Comparison of ENCODE assay signal across 8 mouse cellular contexts in the genomic region with DNA sequence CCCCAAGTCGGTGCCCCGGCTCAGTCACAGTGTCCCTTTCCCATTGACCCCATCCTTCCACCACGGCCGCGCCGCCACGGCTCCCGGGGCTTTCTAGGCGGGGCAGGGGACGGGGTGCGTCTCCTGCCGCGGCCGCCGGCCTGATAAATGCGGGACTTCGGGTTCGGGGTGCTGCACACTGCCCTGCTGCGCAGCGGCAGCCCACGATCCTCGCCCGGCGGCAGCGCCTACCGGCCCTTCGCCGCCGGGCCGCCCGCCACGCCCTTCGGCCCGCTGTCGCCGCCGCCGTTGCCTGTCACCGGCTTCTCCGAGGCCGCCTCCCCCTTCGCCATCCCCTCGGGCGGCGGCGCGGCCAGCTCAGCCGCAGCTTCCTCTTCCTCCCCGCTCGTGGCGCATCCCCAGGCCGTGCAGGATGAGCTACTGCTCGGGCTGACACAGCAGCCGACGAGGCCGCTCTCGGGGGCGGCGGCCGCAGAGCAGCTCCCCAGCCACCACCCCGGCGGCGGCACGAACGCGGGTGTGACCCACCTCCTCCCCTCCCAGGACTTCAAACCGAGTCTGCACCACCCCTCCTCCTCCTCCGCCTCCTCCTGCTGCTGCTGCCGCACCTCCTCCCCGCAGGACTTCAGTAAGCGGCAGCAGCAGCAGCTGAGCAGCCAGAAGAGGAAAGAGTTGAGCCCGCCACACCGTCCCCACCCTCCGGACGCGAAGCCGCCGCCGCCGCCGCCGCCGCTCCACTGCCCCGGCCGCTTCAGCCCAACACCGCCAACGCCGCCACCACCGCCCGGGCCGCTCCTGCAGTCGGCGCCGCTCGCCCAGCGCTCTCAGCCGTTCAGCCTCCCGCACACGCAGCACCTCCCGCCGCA. TPM values are rescaled to one million over a fixed set of nuclear protein-coding genes. Genes with fewer than 3 reads are reported as not detected.
DNase-seq lines count a peak whose midpoint lies in the region; ATAC-seq and TF ChIP-seq lines count a peak whose summit lies in the region.

No protein-coding gene starts in this region.

- peak overlapping the region; percentile 88 for H3K4me3 ChIP-seq in E14TG2a.4 (replicated peaks; ENCODE audit: low read length)
- H3K4me3 ChIP-seq in forebrain, embryonic 12.5 days (replicated peaks) = peak overlapping the region; percentile 90
- H3K4me3 ChIP-seq in heart, postnatal 0 days (ENCODE audit: low read depth, low read length) = peak overlapping the region; percentile 72
- H3K4me3 ChIP-seq in liver, postnatal 0 days (ENCODE audit: low read depth, low read length) = peak overlapping the region; percentile 77
- H3K4me3 ChIP-seq in neural tube, embryonic 14.5 days (ENCODE audit: low read depth, low read length) = peak overlapping the region; percentile 98
- peak overlapping the region; percentile 78 for H3K4me3 ChIP-seq in testis, adult 2 months (ENCODE audit: control insufficient read depth, low read depth, low read length)

- under 1% methylated on average over 85 of the region's 101 CpGs for WGBS in forebrain, embryonic 12.5 days
- WGBS in heart, postnatal 0 days = 0% methylated on average over 59 of the region's 101 CpGs
- under 1% methylated on average over 49 of the region's 101 CpGs for WGBS in liver, postnatal 0 days (ENCODE audit: insufficient replicate concordance)
- WGBS in neural tube, embryonic 14.5 days = 1% methylated on average over 76 of the region's 101 CpGs

- peak overlapping the region; percentile 89 for H3K9ac ChIP-seq in forebrain, embryonic 12.5 days
- peak overlapping the region; percentile 94 for H3K9ac ChIP-seq in heart, postnatal 0 days (replicated peaks; ENCODE audit: low read depth, low read length)
- peak overlapping the region; percentile 90 for H3K9ac ChIP-seq in liver, postnatal 0 days (replicated peaks)
- H3K9ac ChIP-seq in neural tube, embryonic 14.5 days (replicated peaks; ENCODE audit: low read depth, low read length) = peak overlapping the region; percentile 99

- H3K9me3 ChIP-seq in E14TG2a.4 (ENCODE audit: low read length) = no peaks in the 10 kb centered on the region
- no peaks in the 10 kb centered on the region for H3K9me3 ChIP-seq in forebrain, embryonic 12.5 days
- no peaks in the 10 kb centered on the region for H3K9me3 ChIP-seq in heart, postnatal 0 days (replicated peaks; ENCODE audit: control insufficient read depth, low read length)
- no peaks in the 10 kb centered on the region for H3K9me3 ChIP-seq in liver, postnatal 0 days (ENCODE audit: low read length)
- no peaks in the 10 kb centered on the region for H3K9me3 ChIP-seq in neural tube, embryonic 14.5 days (ENCODE audit: control insufficient read depth, low read length)

- TF ChIP-seq EP300 in heart, postnatal 0 days (IDR thresholded peaks at IDR 0.05; ENCODE audit: low read depth) = peak; percentile 70; the same call in 1 of the 2 replicates
- no peak for TF ChIP-seq EP300 in liver, postnatal 0 days (IDR thresholded peaks at IDR 0.05; ENCODE audit: low read depth)

- TF ChIP-seq POLR2A in testis, adult 2 months (IDR thresholded peaks at IDR 0.05; ENCODE audit: control insufficient read depth, low read depth, low read length) = peak; percentile 43; the same call in 1 of the 2 replicates

- peaks cover 15% of the 10 kb centered on the region for H3K4me1 ChIP-seq in E14TG2a.4 (replicated peaks; ENCODE audit: low read depth, low read length)
- peaks cover 6% of the 10 kb centered on the region for H3K4me1 ChIP-seq in forebrain, embryonic 12.5 days
- H3K4me1 ChIP-seq in heart, postnatal 0 days (ENCODE audit: control insufficient read depth, insufficient read depth) = peaks cover 3% of the 10 kb centered on the region; the same call in 1 of the 2 replicates
- H3K4me1 ChIP-seq in liver, postnatal 0 days (ENCODE audit: insufficient read depth) = peaks cover 3% of the 10 kb centered on the region; the same call in 1 of the 2 replicates
- H3K4me1 ChIP-seq in neural tube, embryonic 14.5 days (ENCODE audit: control insufficient read depth, insufficient read depth, low read length) = peaks cover 8% of the 10 kb centered on the region; the same call in 1 of the 2 replicates
- peaks cover 7% of the 10 kb centered on the region for H3K4me1 ChIP-seq in testis, adult 2 months (ENCODE audit: control insufficient read depth, insufficient read depth, low read length)

- peak; percentile 54 for ATAC-seq in cerebellum, adult (ENCODE audit: insufficient number of reproducible peaks, low FRiP score, low TSS enrichment)
- peak; percentile 58 for ATAC-seq in forebrain, embryonic 12.5 days (ENCODE audit: low FRiP score)
- peak; percentile 48 for ATAC-seq in heart, postnatal 0 days (ENCODE audit: insufficient read depth, low read depth)
- peak; percentile 51 for ATAC-seq in liver, postnatal 0 days
- peak; percentile 76 for ATAC-seq in neural tube, embryonic 14.5 days (ENCODE audit: low read depth)

- peak overlapping the region; percentile 92 for H3K4me2 ChIP-seq in forebrain, embryonic 12.5 days
- peak overlapping the region; percentile 65 for H3K4me2 ChIP-seq in heart, postnatal 0 days (ENCODE audit: low read depth, low read length)
- peak overlapping the region; percentile 88 for H3K4me2 ChIP-seq in liver, postnatal 0 days (ENCODE audit: low read depth, low read length)
- peak overlapping the region; percentile 68 for H3K4me2 ChIP-seq in neural tube, embryonic 14.5 days (ENCODE audit: low read depth, low read length)

- H3K27ac ChIP-seq in forebrain, embryonic 12.5 days = peak overlapping the region; percentile 97
- H3K27ac ChIP-seq in heart, postnatal 0 days (ENCODE audit: low read depth) = peak overlapping the region; percentile 99
- peak overlapping the region; percentile 99 for H3K27ac ChIP-seq in liver, postnatal 0 days (ENCODE audit: low read depth)
- peak overlapping the region; percentile 100 for H3K27ac ChIP-seq in neural tube, embryonic 14.5 days (ENCODE audit: low read depth, low read length)
- H3K27ac ChIP-seq in testis, adult 2 months (ENCODE audit: control insufficient read depth, insufficient read depth, low read depth, low read length) = peak overlapping the region; percentile 97

- peaks cover 31% of the 10 kb centered on the region for H3K27me3 ChIP-seq in E14TG2a.4 (ENCODE audit: insufficient read depth, low read length)
- H3K27me3 ChIP-seq in forebrain, embryonic 12.5 days = peaks cover 10% of the 10 kb centered on the region
- H3K27me3 ChIP-seq in heart, postnatal 0 days (ENCODE audit: control insufficient read depth, insufficient read depth, low read length) = no peaks in the 10 kb centered on the region
- peaks cover 6% of the 10 kb centered on the region; the same call in 1 of the 2 replicates for H3K27me3 ChIP-seq in liver, postnatal 0 days (ENCODE audit: insufficient read depth, low read length)
- no peaks in the 10 kb centered on the region for H3K27me3 ChIP-seq in neural tube, embryonic 14.5 days (ENCODE audit: control insufficient read depth, insufficient read depth, low read length)
- no peaks in the 10 kb centered on the region for H3K27me3 ChIP-seq in testis, adult 2 months (ENCODE audit: control insufficient read depth, insufficient read depth, low read length)

- H3K36me3 ChIP-seq in E14TG2a.4 (ENCODE audit: insufficient read depth, low read length) = no peaks in the 10 kb centered on the region
- H3K36me3 ChIP-seq in forebrain, embryonic 12.5 days (replicated peaks) = no peaks in the 10 kb centered on the region
- no peaks in the 10 kb centered on the region for H3K36me3 ChIP-seq in heart, postnatal 0 days (replicated peaks; ENCODE audit: control insufficient read depth, insufficient read depth, low read length)
- H3K36me3 ChIP-seq in liver, postnatal 0 days (replicated peaks; ENCODE audit: insufficient read depth, low read length) = 0 out of 2 replicates have a peak, but pooled peaks cover 3% of the 10 kb centered on the region
- no peaks in the 10 kb centered on the region for H3K36me3 ChIP-seq in neural tube, embryonic 14.5 days (ENCODE audit: control insufficient read depth, insufficient read depth, low read length)
- peaks cover 3% of the 10 kb centered on the region for H3K36me3 ChIP-seq in testis, adult 2 months (ENCODE audit: control insufficient read depth, insufficient read depth, low read length)

- peak; percentile 76 for DNase-seq in heart, postnatal 0 days (ENCODE audit: low spot score)
- peak; percentile 73 to 83 for DNase-seq in kidney, postnatal 4 days
- DNase-seq in liver, postnatal 0 days = peak; percentile 78

- no peak for TF ChIP-seq CTCF in E14TG2a.4 (conservative IDR thresholded peaks at IDR 0.05; ENCODE audit: low read length)
- TF ChIP-seq CTCF in heart, postnatal 0 days (IDR thresholded peaks at IDR 0.05; ENCODE audit: low read depth) = no peak
- no peak for TF ChIP-seq CTCF in liver, postnatal 0 days (IDR thresholded peaks at IDR 0.05; ENCODE audit: low read depth)
- no peak for TF ChIP-seq CTCF in testis, adult 2 months (IDR thresholded peaks at IDR 0.05; ENCODE audit: control insufficient read depth, insufficient read depth, insufficient replicate concordance, low read depth, low read length)

RNA-seq across cellular contexts. Expression of gene Cpeb2, which starts 0.6 kb away (rescaled TPM):
- 6.1 and 6.2 TPM in 2 replicates for polyA plus RNA-seq in forebrain, embryonic 12.5 days (2016; fragmentation: Nextera tagmentation; extraction: Ambion mirVana)
- 10.7 and 12.4 TPM in 2 replicates for total RNA-seq in heart, postnatal 0 days (2014; rRNA removed; ENCODE audit: low replicate concordance)
- 5.8 and 6.1 TPM in 2 replicates for polyA plus RNA-seq in heart, postnatal 0 days (2015; fragmentation: Nextera tagmentation; extraction: Ambion mirVana)
- polyA plus RNA-seq in liver, postnatal 0 days (2015; fragmentation: Nextera tagmentation; extraction: Ambion mirVana) = 2.5 and 3.2 TPM in 2 replicates
- polyA plus RNA-seq in neural tube, embryonic 14.5 days (2014; fragmentation: Nextera tagmentation; extraction: Ambion mirVana) = 25.9 and 28.4 TPM in 2 replicates
- polyA plus RNA-seq in testis, adult 2 months (2012; rRNA removed) = 144 and 160 TPM in 2 replicates

Comparison
In these comparisons a context has a peak if more than half of its experiments do, and no peak if none do; other contexts are left out.
1. Peak in every context shown above with its lines: DNase-seq, ATAC-seq, H3K4me3 ChIP-seq and H3K27ac ChIP-seq.